Mouse (Mus musculus) kidney, adult 11 months (tissue): ENCODE results near the gene Baiap3.

Experiments used
- DNase-seq: peaks from one replicate; pipeline ENCODE4 v3.0.0; 2022

Baiap3 gene

DNA sequence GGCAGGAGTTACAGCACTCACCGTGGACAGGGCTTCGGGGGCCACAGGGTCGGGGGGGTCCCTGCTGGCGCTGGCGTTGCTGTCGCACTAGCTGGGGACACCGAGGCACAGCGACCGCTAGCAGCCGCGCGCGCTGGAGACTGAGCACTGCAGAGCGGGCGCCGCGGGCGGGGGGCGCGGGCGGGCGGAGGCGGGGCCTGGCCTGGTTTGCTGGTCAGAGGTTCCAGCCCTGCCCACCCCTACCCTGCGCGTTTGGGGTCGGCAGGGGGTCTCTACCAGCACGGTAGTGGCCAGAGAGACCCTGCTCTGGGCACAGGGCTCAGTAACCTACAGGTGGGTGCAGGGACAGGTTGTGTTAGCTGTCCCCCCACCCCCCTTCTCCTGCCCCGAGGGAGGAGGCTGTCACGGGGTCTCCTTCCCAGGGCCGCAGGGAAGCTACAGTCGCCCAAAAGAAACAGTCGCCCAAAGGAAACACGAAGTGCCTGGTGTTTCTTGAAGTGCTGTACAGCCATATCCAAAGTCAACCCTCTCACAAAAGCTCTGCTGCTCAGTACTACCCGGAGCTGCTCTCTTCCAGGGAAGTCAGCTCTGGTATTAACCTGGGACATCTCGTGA is at the start of gene Baiap3:
Gene Baiap3 (minus strand): TSS at position 225 of the 615 bp plus-strand sequence.
- DNase-seq = no peak

GRCm38 (mm10) chr17:25298094-25298493 is 41.9 kb upstream of the Baiap3 start, which contains the start of gene Prss34:
TSS of gene Prss34 (plus strand) at chr17:25298394.
- DNase-seq = no peak

- DNase-seq = no peak
These were observed 37.9 kb upstream of the Baiap3 start for GRCm38 (mm10) chr17:25294111-25294510.

DNA sequence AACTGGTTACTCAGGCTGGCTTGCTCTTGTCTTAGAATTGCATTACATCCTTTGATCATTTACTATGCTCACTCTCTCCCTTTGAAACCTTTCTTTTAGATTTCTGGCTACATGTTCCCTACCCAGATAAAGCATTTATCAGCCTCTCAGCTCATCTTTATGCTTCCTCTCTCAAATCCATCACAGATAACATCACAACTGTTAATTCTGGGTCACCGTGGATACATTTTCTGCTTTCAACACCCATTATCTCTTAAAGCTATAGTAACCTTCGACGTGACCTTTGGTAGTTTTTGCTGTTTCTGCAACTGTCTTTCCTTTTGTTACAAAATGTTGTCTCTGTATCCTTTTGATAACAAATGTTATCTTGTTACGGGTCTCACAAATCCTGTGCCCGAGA is 37.3 kb upstream of the Baiap3 start:
- no peak for DNase-seq

- no peak for DNase-seq
These were observed 34.2 kb upstream of the Baiap3 start for GRCm38 (mm10) chr17:25290411-25290810.

GRCm38 (mm10) chr17:25288842-25289241 is 32.7 kb upstream of the Baiap3 start:
- no peak for DNase-seq

- DNase-seq = peak; percentile 81
These were observed 28.9 kb upstream of the Baiap3 start for GRCm38 (mm10) chr17:25285033-25285432.

DNA sequence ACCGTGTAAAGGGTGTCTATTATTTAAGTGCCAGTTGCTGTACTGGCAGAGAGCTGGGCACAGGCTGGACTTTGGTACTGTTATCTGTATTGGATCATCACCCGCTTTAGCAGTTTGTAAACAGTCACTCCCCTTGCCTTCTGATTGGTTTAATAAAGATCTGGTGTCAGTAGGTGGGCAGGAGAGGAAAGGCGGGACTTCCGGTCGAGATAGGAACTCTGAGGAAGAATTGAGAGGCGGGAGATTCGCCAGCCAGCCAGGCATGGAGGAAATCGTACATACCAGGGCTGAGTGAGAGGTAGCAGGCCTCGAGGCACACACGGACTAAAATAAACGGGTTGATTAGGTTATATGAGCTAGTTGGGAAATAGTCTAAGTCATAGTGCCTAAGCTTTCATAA is 26.0 kb upstream of the Baiap3 start:
- DNase-seq = peak; percentile 79

- DNase-seq = no peak
These were observed 19.7 kb upstream of the Baiap3 start for GRCm38 (mm10) chr17:25275833-25276232.

DNA sequence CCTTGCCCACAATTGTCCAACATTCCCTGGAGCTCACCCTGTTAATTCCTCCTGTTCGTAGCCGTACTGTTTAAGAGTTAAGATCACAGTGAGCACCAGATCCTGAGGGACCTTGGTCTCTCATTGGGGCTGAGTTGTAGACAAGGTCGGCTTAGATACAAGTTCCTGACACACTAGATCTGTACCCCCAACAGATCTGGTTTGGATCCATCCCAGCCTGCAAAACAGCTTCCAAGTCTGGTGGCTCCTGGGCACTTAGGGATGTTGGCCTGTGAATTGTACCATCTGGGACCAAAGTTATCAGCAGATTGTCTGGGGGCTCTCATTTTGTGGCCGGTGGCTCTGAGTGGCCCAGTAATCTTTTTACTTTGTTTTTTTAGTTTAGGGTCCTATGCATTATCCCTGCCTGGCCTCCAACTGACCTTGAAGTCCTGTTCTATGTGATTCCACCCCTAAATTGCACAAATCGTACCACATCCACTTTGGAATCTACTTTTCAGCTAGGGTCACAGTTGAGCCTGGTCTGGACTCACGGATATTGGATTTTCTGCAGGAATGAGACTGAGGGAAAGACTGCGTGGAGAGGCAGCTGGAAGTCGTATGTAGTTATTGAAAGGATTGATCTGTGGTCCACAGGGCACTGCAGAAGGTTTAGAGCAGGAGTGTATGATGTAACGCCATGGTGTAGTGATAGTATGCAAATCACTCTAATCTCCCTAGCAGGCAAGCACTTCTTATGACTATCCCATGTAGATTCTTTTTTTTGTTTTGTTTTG is 18.6 kb upstream of the Baiap3 start, which contains the start of gene Ube2i:
Gene Ube2i (minus strand): TSS at position 52 of the 776 bp plus-strand sequence.
- DNase-seq = no peak

DNA sequence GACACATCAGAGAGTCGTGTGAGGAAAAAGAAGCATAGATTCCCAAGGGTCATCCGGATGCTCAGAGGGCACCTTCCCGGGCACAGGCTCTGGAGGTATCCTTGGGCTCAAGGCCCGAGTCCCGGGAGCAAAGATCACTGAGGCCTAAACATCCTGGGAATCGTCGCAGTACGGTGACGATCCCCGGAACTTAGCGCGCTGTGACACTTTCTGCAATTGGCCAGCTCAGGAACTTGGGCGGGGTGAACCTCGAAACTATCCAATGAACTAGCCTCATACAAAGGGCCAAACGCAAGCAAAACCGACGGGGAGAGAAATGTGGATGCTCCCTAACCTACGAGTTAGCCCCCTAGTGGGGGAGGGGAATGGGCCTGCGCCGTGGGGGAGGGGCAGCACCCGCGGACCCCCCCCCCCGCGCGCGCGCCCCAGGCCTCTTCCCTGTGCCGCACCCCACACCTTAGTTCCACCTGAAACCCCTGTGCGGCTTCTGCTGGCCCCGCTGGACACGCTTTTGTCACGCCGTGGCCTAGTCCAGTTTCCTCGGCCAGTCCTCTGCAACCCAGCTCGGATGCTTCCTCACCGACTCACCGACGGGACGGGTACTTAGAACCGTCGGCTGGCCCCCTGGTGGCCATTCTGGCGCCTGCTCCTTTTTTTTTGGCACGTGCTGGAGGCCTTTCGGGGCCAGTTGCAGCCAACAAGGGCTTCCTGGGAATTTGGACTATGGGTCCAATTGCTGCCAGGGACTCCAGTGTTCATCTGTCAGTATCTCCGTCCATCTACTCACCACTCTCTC is 17.7 kb upstream of the Baiap3 start:
- peak; percentile 96 for DNase-seq

DNA sequence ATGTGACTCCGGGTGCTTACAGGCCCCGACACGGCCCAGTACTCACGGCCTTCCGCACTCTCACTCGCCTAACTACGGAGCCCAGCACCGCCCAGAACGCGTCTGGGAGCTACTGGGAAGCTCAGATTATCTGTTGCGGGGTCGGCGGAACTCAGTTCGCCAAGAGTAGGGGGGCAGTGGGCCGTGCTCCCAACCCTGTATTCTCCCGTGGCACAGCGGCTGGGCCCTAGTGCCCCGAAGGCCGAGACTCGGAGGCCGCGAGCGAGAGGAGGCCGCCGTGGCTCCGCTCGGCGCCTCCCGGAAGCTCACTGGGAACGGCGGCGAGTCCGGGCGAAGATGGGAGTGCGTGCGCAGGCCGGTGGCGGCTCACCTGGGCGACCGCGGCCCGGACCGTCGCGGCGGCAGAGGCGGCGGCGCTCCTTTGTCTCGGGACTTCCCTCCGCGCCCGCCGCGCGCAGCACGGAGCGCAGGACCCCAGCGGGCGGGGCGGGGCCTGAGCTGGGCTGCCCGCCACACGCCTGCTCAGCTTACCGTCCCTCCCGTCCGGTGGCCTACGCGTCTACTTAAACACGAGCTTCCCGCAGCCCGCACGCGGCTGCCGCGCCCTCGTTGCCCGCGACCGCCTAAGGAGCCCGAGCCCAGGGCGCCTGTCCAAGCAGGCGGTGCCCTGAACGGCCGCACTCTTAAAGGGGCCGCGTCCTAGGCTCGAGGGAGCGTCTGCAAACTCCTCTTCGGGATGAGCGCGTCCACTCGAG is 17.0 kb upstream of the Baiap3 start:
- peak; percentile 92 for DNase-seq

- DNase-seq = peak; percentile 36
These were observed 16.2 kb upstream of the Baiap3 start for GRCm38 (mm10) chr17:25272326-25272725.

- DNase-seq = no peak
These were observed 14.7 kb upstream of the Baiap3 start for GRCm38 (mm10) chr17:25270795-25271335.

- DNase-seq = peak; percentile 35
These were observed 8.3 kb upstream of the Baiap3 start for GRCm38 (mm10) chr17:25264453-25264852.

DNA sequence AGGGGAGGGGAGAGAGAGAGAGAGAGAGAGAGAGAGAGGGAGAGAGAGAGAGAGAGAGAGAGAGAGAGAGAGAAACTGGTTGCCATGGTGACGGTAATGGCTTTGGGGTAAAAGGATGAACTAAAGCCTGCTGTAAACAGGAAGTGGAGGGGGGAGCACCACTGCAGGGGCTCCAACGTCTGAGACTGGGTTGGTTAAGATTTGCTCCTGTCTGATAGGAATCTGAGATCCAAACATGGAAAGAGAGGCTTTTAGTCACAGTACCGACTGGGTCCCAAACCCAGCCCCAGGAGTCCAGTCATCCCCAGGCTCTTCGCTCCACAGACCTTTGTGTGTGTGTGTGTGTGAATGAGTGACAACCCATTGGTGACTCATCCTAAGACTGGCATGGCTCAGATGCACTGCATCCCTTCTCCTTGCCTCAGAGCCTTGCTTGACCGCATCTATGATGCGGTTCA is 1.7 kb upstream of the Baiap3 start:
- DNase-seq = no peak

GRCm38 (mm10) chr17:25255110-25255509 is 1.1 kb downstream of the Baiap3 start:
- DNase-seq = no peak

- no peak for DNase-seq
These were observed 2.4 kb downstream of the Baiap3 start for GRCm38 (mm10) chr17:25253760-25254159.

GRCm38 (mm10) chr17:25252643-25253042 is 3.5 kb downstream of the Baiap3 start:
- no peak for DNase-seq

- no peak for DNase-seq
These were observed 5.9 kb downstream of the Baiap3 start for GRCm38 (mm10) chr17:25250181-25250835.

- no peak for DNase-seq
These were observed 8.0 kb downstream of the Baiap3 start for GRCm38 (mm10) chr17:25248033-25248750.
